Mouse (Mus musculus): ENCODE data around the gene Zfp598. TPM values are rescaled to one million over a fixed set of nuclear protein-coding genes. Genes with fewer than 3 reads are reported as not detected.

Gene Zfp598
- polyA plus RNA-seq, 2 experiments from 2014 or later, result 3.7 to 5.4 TPM

GRCm38 (mm10) chr17:24722220-24722924, 52.9 kb downstream of the Zfp598 start:
- no peak for ATAC-seq

GRCm38 (mm10) chr17:24723122-24723880, 53.8 kb downstream of the Zfp598 start:
- no peak for ATAC-seq

- peak; percentile 11 for ATAC-seq
Measured at GRCm38 (mm10) chr17:24723881-24724180, 54.3 kb downstream of the Zfp598 start.

- ATAC-seq, result peak; percentile 50
Measured at GRCm38 (mm10) chr17:24724184-24724583, 54.7 kb downstream of the Zfp598 start, which contains the start of gene Ndufb10. Gene Ndufb10 (minus strand): TSS chr17:24724478.

- ATAC-seq, result no peak
Measured at GRCm38 (mm10) chr17:24725637-24726390, 56.3 kb downstream of the Zfp598 start.

- ATAC-seq, result no peak
Measured at GRCm38 (mm10) chr17:24727618-24728017, 58.1 kb downstream of the Zfp598 start, which contains the start of gene Rpl3l. Gene Rpl3l (plus strand): TSS chr17:24727820.

GRCm38 (mm10) chr17:24728184-24728583, 58.7 kb downstream of the Zfp598 start:
- no peak for ATAC-seq

GRCm38 (mm10) chr17:24729067-24729466, 59.6 kb downstream of the Zfp598 start:
- ATAC-seq, result no peak

- no peak for ATAC-seq
Measured at GRCm38 (mm10) chr17:24730787-24731186, 61.3 kb downstream of the Zfp598 start.

Other genes starting within 250 kb of the Zfp598 start
- gene Eci1, start 243.0 kb upstream of the Zfp598 start, polyA plus RNA-seq (2017; shearing (Covaris generic)), result 10 to 100 TPM; 50.3 to 57.7 TPM
- gene Dnase1l2, start 226.6 kb upstream of the Zfp598 start, polyA plus RNA-seq (2017; shearing (Covaris generic)), result 1 to 10 TPM; 7.4 to 8.3 TPM
- 10 to 100 TPM; 34.3 to 62.8 TPM for gene E4f1, start 199.4 kb upstream of the Zfp598 start, polyA plus RNA-seq (2017; shearing (Covaris generic))
- 1 to 10 TPM; 4.1 to 5.3 TPM for gene Pgp, start 199.3 kb upstream of the Zfp598 start, polyA plus RNA-seq (2017; shearing (Covaris generic))
- gene Bricd5, start 195.8 kb upstream of the Zfp598 start, polyA plus RNA-seq (2017; shearing (Covaris generic)), result not detected
- 10 to 100 TPM; 14.3 to 25.8 TPM for gene Mlst8, start 190.6 kb upstream of the Zfp598 start, polyA plus RNA-seq (2017; shearing (Covaris generic))
- gene Caskin1, start 181.1 kb upstream of the Zfp598 start, polyA plus RNA-seq (2017; shearing (Covaris generic)), result under 1 TPM; 0.16 TPM
- gene Traf7, start 141.7 kb upstream of the Zfp598 start, polyA plus RNA-seq (2017; shearing (Covaris generic)), result 10 to 100 TPM; 52.8 to 72.1 TPM
- 1 to 10 TPM; 4.0 to 5.0 TPM for gene Rab26, start 135.5 kb upstream of the Zfp598 start, polyA plus RNA-seq (2017; shearing (Covaris generic))
- gene Pkd1, start 119.9 kb upstream of the Zfp598 start, polyA plus RNA-seq (2017; shearing (Covaris generic)), result 10 to 100 TPM; 16.8 to 34.7 TPM
- 10 to 100 TPM; 20.5 to 28.2 TPM for gene Tsc2, start 37.1 kb upstream of the Zfp598 start, polyA plus RNA-seq (2017; shearing (Covaris generic))
- gene Nthl1, start 37.0 kb upstream of the Zfp598 start, polyA plus RNA-seq (2017; shearing (Covaris generic)), result 1 to 10 TPM; 3.1 to 6.0 TPM
- gene Slc9a3r2, start 19.4 kb upstream of the Zfp598 start, polyA plus RNA-seq (2017; shearing (Covaris generic)), result not detected
- gene Npw, start 11.2 kb upstream of the Zfp598 start, polyA plus RNA-seq (2017; shearing (Covaris generic)), result not detected
- 1 to 10 TPM; 1.1 TPM for gene Syngr3, start 20.3 kb downstream of the Zfp598 start, polyA plus RNA-seq (2017; shearing (Covaris generic))
- gene Gfer, start 26.5 kb downstream of the Zfp598 start, polyA plus RNA-seq (2017; shearing (Covaris generic)), result 10 to 100 TPM; 13.5 to 21.7 TPM
- gene Noxo1, start 26.5 kb downstream of the Zfp598 start, polyA plus RNA-seq (2017; shearing (Covaris generic)), result 1 to 10 TPM; 1.2 to 1.4 TPM
- 10 to 100 TPM; 38.1 to 71.3 TPM for gene Tbl3, start 38.0 kb downstream of the Zfp598 start, polyA plus RNA-seq (2017; shearing (Covaris generic))
- gene Rnf151, start 48.4 kb downstream of the Zfp598 start, polyA plus RNA-seq (2017; shearing (Covaris generic)), result not detected
- 100 to 1,000 TPM; 608 to 780 TPM for gene Rps2, start 48.4 kb downstream of the Zfp598 start, polyA plus RNA-seq (2017; shearing (Covaris generic))
- gene Ndufb10, start 54.8 kb downstream of the Zfp598 start, polyA plus RNA-seq (2017; shearing (Covaris generic)), result 100 to 1,000 TPM; 227 to 245 TPM
- gene Rpl3l, start 58.1 kb downstream of the Zfp598 start, polyA plus RNA-seq (2017; shearing (Covaris generic)), result not detected
- gene Msrb1, start 67.0 kb downstream of the Zfp598 start, polyA plus RNA-seq (2017; shearing (Covaris generic)), result 10 to 100 TPM; 29.3 to 30.1 TPM
- gene Hs3st6, start 83.3 kb downstream of the Zfp598 start, polyA plus RNA-seq (2017; shearing (Covaris generic)), result not detected
- gene Meiob, start 134.6 kb downstream of the Zfp598 start, polyA plus RNA-seq (2017; shearing (Covaris generic)), result under 1 TPM in 1 of 2 experiments, not detected in 1; 0.24 TPM
- 10 to 100 TPM; 27.0 to 31.8 TPM for gene Hagh, start 170.5 kb downstream of the Zfp598 start, polyA plus RNA-seq (2017; shearing (Covaris generic))
- gene Fahd1, start 180.7 kb downstream of the Zfp598 start, polyA plus RNA-seq (2017; shearing (Covaris generic)), result 1 to 10 TPM; 2.7 to 2.8 TPM
- not detected for gene Igfals, start 196.3 kb downstream of the Zfp598 start, polyA plus RNA-seq (2017; shearing (Covaris generic))
- 100 to 1,000 TPM in 1 of 2 experiments, 10 to 100 TPM in 1; 76.6 to 104 TPM for gene Nubp2, start 216.7 kb downstream of the Zfp598 start, polyA plus RNA-seq (2017; shearing (Covaris generic))
- 10 to 100 TPM; 53.0 to 59.5 TPM for gene Spsb3, start 217.0 kb downstream of the Zfp598 start, polyA plus RNA-seq (2017; shearing (Covaris generic))
- gene Eme2, start 225.4 kb downstream of the Zfp598 start, polyA plus RNA-seq (2017; shearing (Covaris generic)), result 10 to 100 TPM; 19.9 to 41.4 TPM
- 10 to 100 TPM; 74.5 to 78.5 TPM for gene Mrps34, start 225.4 kb downstream of the Zfp598 start, polyA plus RNA-seq (2017; shearing (Covaris generic))
- 10 to 100 TPM; 40.7 to 52.5 TPM for gene Nme3, start 226.8 kb downstream of the Zfp598 start, polyA plus RNA-seq (2017; shearing (Covaris generic))

Measured in CD4-positive, CD25-positive, alpha-beta regulatory T cell, adult 4 months (primary cell).